Mouse (Mus musculus): ENCODE measurements around the gene Zfp827.
"Not testable (repeated sequence)": the region's sequence is repeated elsewhere in the genome, so short reads cannot be mapped to it uniquely, and the experiment has no call there.

Gene Zfp827

GRCm38 (mm10) chr8:79104634-79105033 is 76.4 kb downstream of the Zfp827 start:
- in situ Hi-C loops (cut with MboI; ENCODE audit: low sequenced_read_pairs) = no loop called here

- in situ Hi-C loops (cut with MboI; ENCODE audit: low sequenced_read_pairs) = no loop called here
Measured at GRCm38 (mm10) chr8:79105186-79105585, 76.9 kb downstream of the Zfp827 start.

- in situ Hi-C loops (cut with MboI; ENCODE audit: low sequenced_read_pairs) = no loop called here
Measured at GRCm38 (mm10) chr8:79111461-79111860, 83.2 kb downstream of the Zfp827 start.

GRCm38 (mm10) chr8:79112480-79112879 is 84.2 kb downstream of the Zfp827 start:
- in situ Hi-C loops (cut with MboI; ENCODE audit: low sequenced_read_pairs) = no loop called here

- in situ Hi-C loops (cut with MboI; ENCODE audit: low sequenced_read_pairs) = no loop called here
Measured at GRCm38 (mm10) chr8:79113533-79113932, 85.3 kb downstream of the Zfp827 start.

- in situ Hi-C loops (cut with MboI; ENCODE audit: low sequenced_read_pairs) = no loop called here
Measured at GRCm38 (mm10) chr8:79114561-79114960, 86.3 kb downstream of the Zfp827 start.

- in situ Hi-C loops (cut with MboI; ENCODE audit: low sequenced_read_pairs) = no loop called here
Measured at GRCm38 (mm10) chr8:79116436-79116835, 88.2 kb downstream of the Zfp827 start.

GRCm38 (mm10) chr8:79117711-79118110 is 89.5 kb downstream of the Zfp827 start:
- in situ Hi-C loops (cut with MboI; ENCODE audit: low sequenced_read_pairs) = no loop called here

GRCm38 (mm10) chr8:79121614-79122013 is 93.4 kb downstream of the Zfp827 start:
- in situ Hi-C loops (cut with MboI; ENCODE audit: low sequenced_read_pairs) = no loop called here

GRCm38 (mm10) chr8:79124231-79124630 is 96.0 kb downstream of the Zfp827 start:
- in situ Hi-C loops (cut with MboI; ENCODE audit: low sequenced_read_pairs) = no loop called here

GRCm38 (mm10) chr8:79127211-79127816 is 99.1 kb downstream of the Zfp827 start:
- in situ Hi-C loops (cut with MboI; ENCODE audit: low sequenced_read_pairs) = no loop called here

GRCm38 (mm10) chr8:79128534-79128933 is 100.3 kb downstream of the Zfp827 start:
- in situ Hi-C loops (cut with MboI; ENCODE audit: low sequenced_read_pairs) = not testable (repeated sequence)

- in situ Hi-C loops (cut with MboI; ENCODE audit: low sequenced_read_pairs) = no loop called here
Measured at GRCm38 (mm10) chr8:79139614-79140013, 111.4 kb downstream of the Zfp827 start.

- in situ Hi-C loops (cut with MboI; ENCODE audit: low sequenced_read_pairs) = no loop called here
Measured at GRCm38 (mm10) chr8:79140981-79141380, 112.7 kb downstream of the Zfp827 start.

GRCm38 (mm10) chr8:79141592-79141991 is 113.4 kb downstream of the Zfp827 start:
- in situ Hi-C loops (cut with MboI; ENCODE audit: low sequenced_read_pairs) = no loop called here

GRCm38 (mm10) chr8:79143729-79144128 is 115.5 kb downstream of the Zfp827 start:
- in situ Hi-C loops (cut with MboI; ENCODE audit: low sequenced_read_pairs) = no loop called here

GRCm38 (mm10) chr8:79145210-79145609 is 117.0 kb downstream of the Zfp827 start:
- in situ Hi-C loops (cut with MboI; ENCODE audit: low sequenced_read_pairs) = no loop called here

- in situ Hi-C loops (cut with MboI; ENCODE audit: low sequenced_read_pairs) = no loop called here
Measured at GRCm38 (mm10) chr8:79145626-79146025, 117.4 kb downstream of the Zfp827 start.

GRCm38 (mm10) chr8:79148799-79149198 is 120.6 kb downstream of the Zfp827 start:
- in situ Hi-C loops (cut with MboI; ENCODE audit: low sequenced_read_pairs) = no loop called here

GRCm38 (mm10) chr8:79149880-79150279 is 121.6 kb downstream of the Zfp827 start:
- in situ Hi-C loops (cut with MboI; ENCODE audit: low sequenced_read_pairs) = no loop called here

GRCm38 (mm10) chr8:79150544-79151192 is 122.4 kb downstream of the Zfp827 start:
- in situ Hi-C loops (cut with MboI; ENCODE audit: low sequenced_read_pairs) = no loop called here

- in situ Hi-C loops (cut with MboI; ENCODE audit: low sequenced_read_pairs) = no loop called here
Measured at GRCm38 (mm10) chr8:79151644-79152043, 123.4 kb downstream of the Zfp827 start.

GRCm38 (mm10) chr8:79153201-79153600 is 125.0 kb downstream of the Zfp827 start:
- in situ Hi-C loops (cut with MboI; ENCODE audit: low sequenced_read_pairs) = no loop called here

All from CH12F3 (cell line).